Mouse (Mus musculus): ENCODE data around the gene Mfsd12. TPM values are rescaled to one million over a fixed set of nuclear protein-coding genes. Genes with fewer than 3 reads are reported as not detected.

The Mfsd12 gene
- total RNA-seq, 2 experiments from 2014 or later = 12.5 to 13.7 TPM

GRCm38 (mm10) chr10:81326858-81327257 is 30.4 kb upstream of the Mfsd12 start:
- intact Hi-C loops (cut with DNase I) = no loop called here
- peak; percentile 62 for DNase-seq (ENCODE audit: low spot score)

- intact Hi-C loops (cut with DNase I) = loop anchor here (2.0 kb wide), 1 partner anchor 77 kb away; no protein-coding TSS in a partner anchor
- no peak for DNase-seq (ENCODE audit: low spot score)
Observed at GRCm38 (mm10) chr10:81327959-81328358, 29.3 kb upstream of the Mfsd12 start.

- DNase-seq (ENCODE audit: low spot score) = peak; percentile 73
- intact Hi-C loops (cut with DNase I) = loop anchor here (2.0 kb wide), 1 partner anchor 76 kb away; no protein-coding TSS in a partner anchor
Observed at GRCm38 (mm10) chr10:81328386-81328785, 28.9 kb upstream of the Mfsd12 start, which contains the start of gene Tbxa2r. Gene Tbxa2r, plus strand, starts transcription at chr10:81328731.

GRCm38 (mm10) chr10:81329194-81329975 is 27.9 kb upstream of the Mfsd12 start:
- intact Hi-C loops (cut with DNase I) = loop anchor here (2.0 kb wide), 1 partner anchor 75 kb away; no protein-coding TSS in a partner anchor
- no peak for DNase-seq (ENCODE audit: low spot score)

- intact Hi-C loops (cut with DNase I) = no loop called here
- peak; percentile 70 for DNase-seq (ENCODE audit: low spot score)
Observed at GRCm38 (mm10) chr10:81330007-81330406, 27.3 kb upstream of the Mfsd12 start.

GRCm38 (mm10) chr10:81332277-81332676 is 25.0 kb upstream of the Mfsd12 start:
- intact Hi-C loops (cut with DNase I) = no loop called here
- no peak for DNase-seq (ENCODE audit: low spot score)

- intact Hi-C loops (cut with DNase I) = no loop called here
- no peak for DNase-seq (ENCODE audit: low spot score)
Observed at GRCm38 (mm10) chr10:81334324-81334723, 23.0 kb upstream of the Mfsd12 start.

GRCm38 (mm10) chr10:81335393-81336340 is 21.6 kb upstream of the Mfsd12 start:
- intact Hi-C loops (cut with DNase I) = no loop called here
- DNase-seq (ENCODE audit: low spot score) = no peak

- intact Hi-C loops (cut with DNase I) = no loop called here
- DNase-seq (ENCODE audit: low spot score) = no peak
Observed at GRCm38 (mm10) chr10:81336558-81336957, 20.7 kb upstream of the Mfsd12 start.

- intact Hi-C loops (cut with DNase I) = loop anchor here (2.0 kb wide), 1 partner anchor 50 kb away; the partner anchor contains the start of gene Tjp3
- DNase-seq (ENCODE audit: low spot score) = no peak
Observed at GRCm38 (mm10) chr10:81340551-81341332, 16.5 kb upstream of the Mfsd12 start.

GRCm38 (mm10) chr10:81341333-81341949 is 15.8 kb upstream of the Mfsd12 start:
- intact Hi-C loops (cut with DNase I) = loop anchor here (2.0 kb wide), 1 partner anchor 51 kb away; the partner anchor contains the start of gene Tjp3
- no peak for DNase-seq (ENCODE audit: low spot score)

GRCm38 (mm10) chr10:81342686-81343505 is 14.4 kb upstream of the Mfsd12 start, which contains the start of gene Gipc3:
Gene Gipc3, minus strand, starts transcription at chr10:81343266.
- DNase-seq (ENCODE audit: low spot score) = no peak
- intact Hi-C loops (cut with DNase I) = loop anchor here (2.0 kb wide), 1 partner anchor 20 kb away; no protein-coding TSS in a partner anchor

- no peak for DNase-seq (ENCODE audit: low spot score)
- intact Hi-C loops (cut with DNase I) = no loop called here
Observed at GRCm38 (mm10) chr10:81344421-81345161, 12.7 kb upstream of the Mfsd12 start.

- intact Hi-C loops (cut with DNase I) = no loop called here
Observed at GRCm38 (mm10) chr10:81345162-81345534, 12.1 kb upstream of the Mfsd12 start.

GRCm38 (mm10) chr10:81346453-81347067 is 10.7 kb upstream of the Mfsd12 start:
- intact Hi-C loops (cut with DNase I) = no loop called here
- no peak for DNase-seq (ENCODE audit: low spot score)

More at GRCm38 (mm10) chr10:81345162-81345534, 12.1 kb upstream of the Mfsd12 start:
- DNase-seq (ENCODE audit: low spot score) = no peak

- intact Hi-C loops (cut with DNase I) = no loop called here
- no peak for DNase-seq (ENCODE audit: low spot score)
Observed at GRCm38 (mm10) chr10:81349146-81349545, 8.1 kb upstream of the Mfsd12 start.

GRCm38 (mm10) chr10:81349961-81350350 is 7.3 kb upstream of the Mfsd12 start:
- intact Hi-C loops (cut with DNase I) = no loop called here
- no peak for DNase-seq (ENCODE audit: low spot score)
